Mouse (Mus musculus): Measurements from ENCODE around the gene Efl1. TPM values are rescaled to one million over a fixed set of nuclear protein-coding genes. Genes with fewer than 3 reads are reported as not detected.

Gene Efl1
- polyA plus RNA-seq, 1 experiment from 2014 or later: 16.7 TPM

GRCm38 (mm10) chr7:82691021-82691738 is 42.8 kb downstream of the Efl1 start:
- no peaks in the 10 kb centered on the region for H3K4me1 ChIP-seq (replicated peaks)
- H3K9ac ChIP-seq: no peak overlapping the region
- no peak overlapping the region for H3K4me2 ChIP-seq
- H3K27ac ChIP-seq (replicated peaks): no peak overlapping the region
- H3K4me3 ChIP-seq: no peak overlapping the region
- ATAC-seq (ENCODE audit: low read depth): no peak
- H3K9me3 ChIP-seq: no peaks in the 10 kb centered on the region
- no peaks in the 10 kb centered on the region for H3K27me3 ChIP-seq
- WGBS: 86% methylated on average over 6 of the region's 6 CpGs
- H3K36me3 ChIP-seq: peaks cover 47% of the 10 kb centered on the region

GRCm38 (mm10) chr7:82697668-82698067 is 49.3 kb downstream of the Efl1 start:
- H3K9ac ChIP-seq: no peak overlapping the region
- H3K4me2 ChIP-seq: no peak overlapping the region
- no peaks in the 10 kb centered on the region for H3K27me3 ChIP-seq
- H3K4me1 ChIP-seq (replicated peaks): no peaks in the 10 kb centered on the region
- peaks cover 64% of the 10 kb centered on the region for H3K36me3 ChIP-seq
- no peak overlapping the region for H3K27ac ChIP-seq (replicated peaks)
- H3K9me3 ChIP-seq: no peaks in the 10 kb centered on the region
- ATAC-seq (ENCODE audit: low read depth): no peak
- WGBS: 82% methylated on average over 8 of the region's 8 CpGs
- no peak overlapping the region for H3K4me3 ChIP-seq

GRCm38 (mm10) chr7:82698968-82699367 is 50.6 kb downstream of the Efl1 start:
- WGBS: 91% methylated on average over 3 of the region's 3 CpGs
- H3K4me2 ChIP-seq: no peak overlapping the region
- no peak overlapping the region for H3K9ac ChIP-seq
- H3K4me3 ChIP-seq: no peak overlapping the region
- H3K27ac ChIP-seq (replicated peaks): no peak overlapping the region
- no peaks in the 10 kb centered on the region for H3K27me3 ChIP-seq
- no peak for ATAC-seq (ENCODE audit: low read depth)
- H3K4me1 ChIP-seq (replicated peaks): no peaks in the 10 kb centered on the region
- no peaks in the 10 kb centered on the region for H3K9me3 ChIP-seq
- peaks cover 51% of the 10 kb centered on the region for H3K36me3 ChIP-seq

- Histone ChIP-seq H3K4me2 (no peak overlapping the region), H3K36me3 (peaks cover 39% of the 10 kb centered on the region), H3K4me1 (replicated peaks) (no peaks in the 10 kb centered on the region), H3K27ac (replicated peaks) (no peak overlapping the region), H3K9ac (no peak overlapping the region), H3K9me3 (no peaks in the 10 kb centered on the region), H3K4me3 (no peak overlapping the region), H3K27me3 (no peaks in the 10 kb centered on the region)
- no peak for ATAC-seq (ENCODE audit: low read depth)
- WGBS: 76% methylated on average over 5 of the region's 5 CpGs
Observed at GRCm38 (mm10) chr7:82702384-82703343, 54.2 kb downstream of the Efl1 start.

- H3K9ac ChIP-seq: no peak overlapping the region
- ATAC-seq (ENCODE audit: low read depth): no peak
- WGBS: 96% methylated on average over 4 of the region's 4 CpGs
- H3K4me3 ChIP-seq: no peak overlapping the region
- H3K4me1 ChIP-seq (replicated peaks): 0 out of 2 replicates have a peak, but pooled peaks cover 3% of the 10 kb centered on the region
- H3K4me2 ChIP-seq: no peak overlapping the region
- H3K27me3 ChIP-seq: no peaks in the 10 kb centered on the region
- peaks cover 7% of the 10 kb centered on the region; the same call in 1 of the 2 replicates for H3K36me3 ChIP-seq
- no peaks in the 10 kb centered on the region for H3K9me3 ChIP-seq
- H3K27ac ChIP-seq (replicated peaks): no peak overlapping the region
Observed at GRCm38 (mm10) chr7:82709172-82709571, 60.8 kb downstream of the Efl1 start.

- Histone ChIP-seq H3K4me2 (peak overlapping the region; percentile 19), H3K9me3 (no peaks in the 10 kb centered on the region), H3K27me3 (no peaks in the 10 kb centered on the region), H3K4me1 (replicated peaks) (peaks cover 36% of the 10 kb centered on the region), H3K27ac (replicated peaks) (peak overlapping the region; percentile 84), H3K4me3 (no peak overlapping the region), H3K9ac (peak overlapping the region; percentile 59), H3K36me3 (no peaks in the 10 kb centered on the region)
- WGBS: 37% methylated on average over 7 of the region's 7 CpGs
- peak; percentile 93 for ATAC-seq (ENCODE audit: low read depth)
Observed at GRCm38 (mm10) chr7:82715210-82715911, 66.9 kb downstream of the Efl1 start.

GRCm38 (mm10) chr7:82715912-82716601 is 67.6 kb downstream of the Efl1 start:
- ATAC-seq (ENCODE audit: low read depth): peak; percentile 73
- Histone ChIP-seq H3K4me2 (peak overlapping the region; percentile 19), H3K36me3 (no peaks in the 10 kb centered on the region), H3K4me3 (no peak overlapping the region), H3K9me3 (no peaks in the 10 kb centered on the region), H3K27ac (replicated peaks) (peak overlapping the region; percentile 84), H3K9ac (peak overlapping the region; percentile 59), H3K27me3 (no peaks in the 10 kb centered on the region), H3K4me1 (replicated peaks) (peaks cover 42% of the 10 kb centered on the region)
- 16% methylated on average over 8 of the region's 8 CpGs for WGBS

GRCm38 (mm10) chr7:82719285-82719684 is 70.9 kb downstream of the Efl1 start:
- 76% methylated on average over 5 of the region's 5 CpGs for WGBS
- Histone ChIP-seq H3K27ac (replicated peaks) (peak overlapping the region; percentile 46), H3K36me3 (no peaks in the 10 kb centered on the region), H3K27me3 (no peaks in the 10 kb centered on the region), H3K9me3 (no peaks in the 10 kb centered on the region), H3K4me3 (no peak overlapping the region), H3K4me1 (replicated peaks) (peaks cover 41% of the 10 kb centered on the region), H3K9ac (no peak overlapping the region), H3K4me2 (no peak overlapping the region)
- no peak for ATAC-seq (ENCODE audit: low read depth)

- Histone ChIP-seq H3K9me3 (no peaks in the 10 kb centered on the region), H3K4me1 (replicated peaks) (peaks cover 38% of the 10 kb centered on the region), H3K9ac (no peak overlapping the region), H3K4me3 (no peak overlapping the region), H3K27me3 (no peaks in the 10 kb centered on the region), H3K27ac (replicated peaks) (peak overlapping the region; percentile 46; the same call in 1 of the 2 replicates), H3K36me3 (no peaks in the 10 kb centered on the region), H3K4me2 (no peak overlapping the region)
- 64% methylated on average over 5 of the region's 5 CpGs for WGBS
- ATAC-seq (ENCODE audit: low read depth): no peak
Observed at GRCm38 (mm10) chr7:82719740-82720139, 71.3 kb downstream of the Efl1 start.

- ATAC-seq (ENCODE audit: low read depth): no peak
- no peak overlapping the region for H3K4me2 ChIP-seq
- no peaks in the 10 kb centered on the region for H3K9me3 ChIP-seq
- no peaks in the 10 kb centered on the region for H3K36me3 ChIP-seq
- H3K4me3 ChIP-seq: no peak overlapping the region
- WGBS: 73% methylated on average over 7 of the region's 7 CpGs
- no peak overlapping the region for H3K9ac ChIP-seq
- peaks cover 37% of the 10 kb centered on the region for H3K4me1 ChIP-seq (replicated peaks)
- no peaks in the 10 kb centered on the region for H3K27me3 ChIP-seq
- H3K27ac ChIP-seq (replicated peaks): no peak overlapping the region
Observed at GRCm38 (mm10) chr7:82720501-82720900, 72.1 kb downstream of the Efl1 start.

- Histone ChIP-seq H3K9me3 (no peaks in the 10 kb centered on the region), H3K4me1 (replicated peaks) (peaks cover 36% of the 10 kb centered on the region), H3K4me3 (no peak overlapping the region), H3K9ac (no peak overlapping the region), H3K27ac (replicated peaks) (no peak overlapping the region), H3K27me3 (no peaks in the 10 kb centered on the region), H3K36me3 (no peaks in the 10 kb centered on the region), H3K4me2 (no peak overlapping the region)
- no peak for ATAC-seq (ENCODE audit: low read depth)
- WGBS: 51% methylated on average over 7 of the region's 7 CpGs
Observed at GRCm38 (mm10) chr7:82720906-82721305, 72.5 kb downstream of the Efl1 start.

All from neural tube, embryonic 13.5 days (tissue).